Mouse (Mus musculus) ES-Bruce4 (cell line): ENCODE measurements at regions not wholly inside any gene's neighbourhood (a gene's known extent, or its start where the extent isn't known, plus 50 kb on each side); places are given as distances from the start of the nearest gene placed in this dataset.

ENCODE experiments used
- H3K27ac ChIP-seq: 2 replicates; pipeline ENCODE4 v1.5.1; 2012; ENCODE audit warnings: low read length, inconsistent platforms; ENCODE audit not compliant: insufficient read depth
- H3K27me3 ChIP-seq: 2 replicates; pipeline ENCODE4 v1.6.1; 2012; ENCODE audit warnings: mild to moderate bottlenecking, low read length, inconsistent platforms; ENCODE audit not compliant: control insufficient read depth, poor library complexity, insufficient read depth, severe bottlenecking
- H3K36me3 ChIP-seq: 2 replicates; pipeline ENCODE4 v1.6.1; 2012; ENCODE audit warnings: inconsistent platforms, mild to moderate bottlenecking, low read length, moderate library complexity; ENCODE audit not compliant: control insufficient read depth, poor library complexity, insufficient read depth, severe bottlenecking
- H3K4me1 ChIP-seq: one replicate; pipeline ENCODE4 v1.8.1; 2011; ENCODE audit warnings: low read length; ENCODE audit not compliant: control insufficient read depth, insufficient read depth
- H3K4me3 ChIP-seq: 2 replicates; pipeline ENCODE4 v1.5.1; 2011; ENCODE audit warnings: low read depth, mild to moderate bottlenecking, low read length
- H3K9ac ChIP-seq: 2 replicates; pipeline ENCODE4 v1.6.1; 2012; ENCODE audit warnings: low read depth, mild to moderate bottlenecking, inconsistent platforms; ENCODE audit not compliant: poor library complexity, severe bottlenecking
- H3K9me3 ChIP-seq: replicated peaks from 2 replicates; pipeline ENCODE4 v1.6.1; 2012; ENCODE audit warnings: mild to moderate bottlenecking, low read length, inconsistent platforms; ENCODE audit not compliant: control insufficient read depth, poor library complexity, insufficient read depth, severe bottlenecking
- CTCF ChIP-seq: IDR thresholded peaks from one replicate; pipeline ENCODE4 v1.8.1; 2011; ENCODE audit warnings: low read depth, low read length
- EP300 ChIP-seq: IDR thresholded peaks from 2 replicates; pipeline ENCODE4 v1.6.1; 2011; ENCODE audit warnings: low read depth, low read length; ENCODE audit not compliant: insufficient read depth
- POLR2A ChIP-seq: IDR thresholded peaks from one replicate; pipeline ENCODE4 v1.8.1; 2011; ENCODE audit warnings: low read length; ENCODE audit not compliant: insufficient read depth

GRCm38 (mm10) chr4:69898831-69899230 is 511.4 kb downstream of the Cdk5rap2 start:
- no peak overlapping the region for H3K4me3 ChIP-seq
- H3K27ac ChIP-seq = no peak overlapping the region
- no peak overlapping the region for H3K9ac ChIP-seq
- TF ChIP-seq EP300 (no peak), POLR2A (no peak), CTCF (no peak)
- no peaks in the 10 kb centered on the region for H3K36me3 ChIP-seq
- H3K27me3 ChIP-seq = no peaks in the 10 kb centered on the region; the same call in 1 of the 2 replicates
- no peaks in the 10 kb centered on the region for H3K9me3 ChIP-seq
- H3K4me1 ChIP-seq = no peaks in the 10 kb centered on the region

- Histone ChIP-seq H3K27me3 (peaks cover 1% of the 10 kb centered on the region; the same call in 1 of the 2 replicates), H3K9ac (no peak overlapping the region), H3K4me3 (no peak overlapping the region), H3K9me3 (no peaks in the 10 kb centered on the region), H3K36me3 (no peaks in the 10 kb centered on the region), H3K4me1 (no peaks in the 10 kb centered on the region), H3K27ac (no peak overlapping the region)
- no peak for TF ChIP-seq EP300
- no peak for TF ChIP-seq POLR2A
- TF ChIP-seq CTCF = no peak
These were observed 514.1 kb downstream of the Cdk5rap2 start for GRCm38 (mm10) chr4:69896111-69896510.

GRCm38 (mm10) chr4:69892829-69893175 is 517.4 kb downstream of the Cdk5rap2 start:
- H3K27ac ChIP-seq = no peak overlapping the region
- 0 out of 2 replicates have a peak, but pooled peaks cover under 1% of the 10 kb centered on the region for H3K9me3 ChIP-seq
- H3K27me3 ChIP-seq = peaks cover 1% of the 10 kb centered on the region; the same call in 1 of the 2 replicates
- no peaks in the 10 kb centered on the region for H3K36me3 ChIP-seq
- H3K9ac ChIP-seq = no peak overlapping the region
- H3K4me1 ChIP-seq = no peaks in the 10 kb centered on the region
- no peak overlapping the region for H3K4me3 ChIP-seq
- TF ChIP-seq CTCF (no peak), POLR2A (no peak), EP300 (no peak)

- no peak for TF ChIP-seq EP300
- no peak for TF ChIP-seq POLR2A
- TF ChIP-seq CTCF = no peak
- Histone ChIP-seq H3K27me3 (peaks cover 1% of the 10 kb centered on the region; the same call in 1 of the 2 replicates), H3K4me3 (no peak overlapping the region), H3K9ac (no peak overlapping the region), H3K4me1 (no peaks in the 10 kb centered on the region), H3K9me3 (0 out of 2 replicates have a peak, but pooled peaks cover 4% of the 10 kb centered on the region), H3K36me3 (no peaks in the 10 kb centered on the region), H3K27ac (no peak overlapping the region)
These were observed 518.1 kb downstream of the Cdk5rap2 start for GRCm38 (mm10) chr4:69891898-69892828.

- TF ChIP-seq EP300 (no peak), CTCF (no peak), POLR2A (no peak)
- H3K4me1 ChIP-seq = no peaks in the 10 kb centered on the region
- H3K27me3 ChIP-seq = 0 out of 2 replicates have a peak, but pooled peaks cover 1% of the 10 kb centered on the region
- 0 out of 2 replicates have a peak, but pooled peaks cover 4% of the 10 kb centered on the region for H3K9me3 ChIP-seq
- no peak overlapping the region for H3K4me3 ChIP-seq
- no peak overlapping the region for H3K27ac ChIP-seq
- no peak overlapping the region for H3K9ac ChIP-seq
- H3K36me3 ChIP-seq = no peaks in the 10 kb centered on the region
These were observed 519.6 kb downstream of the Cdk5rap2 start for GRCm38 (mm10) chr4:69890655-69891054.

GRCm38 (mm10) chr4:69889931-69890634 is 520.2 kb downstream of the Cdk5rap2 start:
- no peak overlapping the region for H3K4me3 ChIP-seq
- H3K27ac ChIP-seq = no peak overlapping the region
- no peak for TF ChIP-seq EP300
- 0 out of 2 replicates have a peak, but pooled peaks cover 1% of the 10 kb centered on the region for H3K27me3 ChIP-seq
- H3K4me1 ChIP-seq = no peaks in the 10 kb centered on the region
- H3K36me3 ChIP-seq = no peaks in the 10 kb centered on the region
- H3K9ac ChIP-seq = no peak overlapping the region
- 0 out of 2 replicates have a peak, but pooled peaks cover 4% of the 10 kb centered on the region for H3K9me3 ChIP-seq
